Mouse (Mus musculus): Measurements from ENCODE around the gene Ppl.
A peak's percentile ranks its signal among the peaks of the same experiment; 100 is the strongest.

Ppl gene

DNA sequence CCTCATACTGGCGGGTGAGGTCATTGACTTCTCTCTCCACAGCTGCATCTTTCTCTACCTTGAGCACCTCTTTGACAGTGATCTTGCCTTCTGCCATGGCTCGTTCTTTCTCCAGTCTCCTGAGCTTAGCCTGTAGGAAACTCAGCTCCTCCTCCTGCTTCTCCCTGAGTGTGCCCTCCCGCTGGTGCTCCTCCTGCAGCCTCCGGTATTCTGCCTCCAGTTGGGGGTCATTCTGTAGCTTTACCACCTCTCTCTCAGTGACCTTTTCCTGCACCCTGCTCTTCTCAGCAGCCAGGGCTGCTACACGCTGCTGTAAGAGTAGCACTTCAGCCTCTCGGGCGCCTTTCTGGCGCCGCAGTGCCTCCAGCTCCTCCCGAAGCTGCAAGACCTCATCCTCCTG, 43.2 kb downstream of the Ppl start:
- no peak for TF ChIP-seq GATA4 (IDR thresholded peaks at IDR 0.05; ENCODE audit: insufficient replicate concordance, low read length)

GRCm38 (mm10) chr16:5086179-5086578, 46.0 kb downstream of the Ppl start:
- TF ChIP-seq GATA4 (IDR thresholded peaks at IDR 0.05; ENCODE audit: insufficient replicate concordance, low read length): no peak

- no peak for TF ChIP-seq GATA4 (IDR thresholded peaks at IDR 0.05; ENCODE audit: insufficient replicate concordance, low read length)
Measured at GRCm38 (mm10) chr16:5085196-5085595, 47.0 kb downstream of the Ppl start.

DNA sequence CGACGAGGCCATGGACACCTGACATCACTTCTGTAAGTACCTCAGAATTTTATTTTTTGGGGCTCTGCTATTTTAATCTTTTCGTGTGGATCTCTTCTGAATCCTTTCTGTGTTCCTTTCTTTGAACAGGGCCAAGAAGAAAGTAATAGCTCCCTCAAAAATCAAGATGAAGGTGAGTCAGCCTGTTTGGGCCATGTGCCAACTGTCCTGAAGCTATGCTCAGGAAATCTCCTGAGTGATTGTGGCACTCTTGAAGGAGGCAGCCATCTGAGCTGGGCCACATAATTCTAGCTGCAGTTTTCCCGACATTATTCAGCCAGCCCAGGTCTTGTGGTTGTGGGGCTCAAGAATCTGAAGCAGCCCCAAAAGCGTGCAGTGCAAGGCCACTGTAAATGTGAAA, 57.9 kb downstream of the Ppl start:
- TF ChIP-seq GATA4 (IDR thresholded peaks at IDR 0.05; ENCODE audit: insufficient replicate concordance, low read length): no peak

GRCm38 (mm10) chr16:5071974-5072373, 60.2 kb downstream of the Ppl start:
- no peak for TF ChIP-seq GATA4 (IDR thresholded peaks at IDR 0.05; ENCODE audit: insufficient replicate concordance, low read length)

DNA sequence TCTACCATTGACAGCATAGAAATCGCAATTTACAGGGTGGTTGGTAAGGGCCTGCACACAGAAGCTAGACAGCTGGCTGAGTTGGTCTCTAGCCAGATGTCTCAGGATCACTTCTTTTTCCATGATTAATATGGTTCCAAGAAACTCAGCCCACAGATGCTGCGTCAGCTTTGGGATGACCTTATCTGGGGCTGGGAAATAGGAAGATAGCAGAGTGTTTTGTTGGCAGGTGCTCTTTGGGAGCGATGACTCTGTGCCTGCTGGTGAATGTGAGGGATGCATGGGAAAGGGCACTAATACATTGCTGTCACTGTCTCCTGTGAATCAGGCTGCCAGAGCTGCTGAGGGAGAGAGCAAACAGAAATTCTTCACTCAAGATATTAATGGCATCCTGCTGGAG, 61.9 kb downstream of the Ppl start:
- no peak; the same call in 1 of the 2 replicates for TF ChIP-seq GATA4 (IDR thresholded peaks at IDR 0.05; ENCODE audit: insufficient replicate concordance, low read length)

GRCm38 (mm10) chr16:5063472-5063871, 68.7 kb downstream of the Ppl start:
- no peak for TF ChIP-seq GATA4 (IDR thresholded peaks at IDR 0.05; ENCODE audit: insufficient replicate concordance, low read length)

DNA sequence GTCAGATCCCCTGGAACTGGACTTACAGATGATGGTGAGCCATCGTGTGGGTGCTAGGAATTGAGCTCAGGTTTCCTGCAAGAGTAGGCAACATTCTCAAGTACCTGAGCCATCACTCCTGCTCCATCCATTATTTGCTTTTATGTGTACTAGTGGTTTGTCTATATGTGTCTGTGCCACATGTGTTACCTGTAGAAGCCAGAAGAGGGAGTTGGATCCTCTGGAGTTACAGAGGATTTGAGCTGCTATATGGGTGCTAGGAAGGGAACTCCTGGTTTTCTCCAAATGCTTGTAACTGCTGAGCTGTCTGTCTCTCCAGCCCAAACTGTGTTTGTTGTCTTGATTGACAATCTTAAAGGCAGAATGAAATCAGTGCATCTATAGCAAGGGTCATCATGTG, 74.1 kb downstream of the Ppl start:
- no peak for TF ChIP-seq GATA4 (IDR thresholded peaks at IDR 0.05; ENCODE audit: insufficient replicate concordance, low read length)

GRCm38 (mm10) chr16:5050251-5051110, 81.7 kb downstream of the Ppl start:
- peak; percentile 37; the same call in 1 of the 2 replicates for TF ChIP-seq GATA4 (IDR thresholded peaks at IDR 0.05; ENCODE audit: insufficient replicate concordance, low read length)

- TF ChIP-seq GATA4 (IDR thresholded peaks at IDR 0.05; ENCODE audit: insufficient replicate concordance, low read length): no peak; the same call in 1 of the 2 replicates
Measured at GRCm38 (mm10) chr16:5049774-5050234, 82.4 kb downstream of the Ppl start, which contains the start of the genes Glyr1 and Ubn1. Gene Glyr1 (minus strand): TSS chr16:5049863. Gene Ubn1 (plus strand): TSS chr16:5050057.

DNA sequence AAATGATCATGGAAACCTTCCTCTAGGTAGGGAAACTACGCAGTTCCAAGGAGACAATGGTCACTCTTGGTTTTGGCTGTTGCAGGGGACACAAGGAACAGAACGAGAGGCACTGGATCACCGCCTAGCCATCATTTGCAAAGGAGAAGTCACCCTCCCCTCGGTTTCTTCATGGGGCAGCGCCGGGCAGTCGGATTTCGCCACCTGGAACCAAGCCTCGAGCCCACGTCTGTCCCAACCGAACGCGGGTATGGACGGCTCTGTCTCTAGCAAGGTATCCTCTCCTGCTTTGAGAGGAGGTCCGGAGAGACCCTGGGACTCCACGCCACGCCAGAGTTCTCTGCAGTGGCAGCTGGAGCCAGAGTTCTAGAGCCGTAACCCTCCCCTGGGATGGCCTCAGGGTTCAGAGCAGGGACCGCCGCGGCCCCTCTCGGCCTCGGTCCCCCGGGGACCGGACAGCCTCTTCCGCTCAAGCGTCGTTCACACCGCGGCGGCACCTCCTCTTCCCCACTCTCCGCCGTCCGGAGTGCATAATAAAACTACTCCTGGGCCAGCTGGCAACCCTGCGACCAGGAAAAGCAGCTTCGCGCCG, 82.9 kb downstream of the Ppl start:
- TF ChIP-seq GATA4 (IDR thresholded peaks at IDR 0.05; ENCODE audit: insufficient replicate concordance, low read length): no peak

DNA sequence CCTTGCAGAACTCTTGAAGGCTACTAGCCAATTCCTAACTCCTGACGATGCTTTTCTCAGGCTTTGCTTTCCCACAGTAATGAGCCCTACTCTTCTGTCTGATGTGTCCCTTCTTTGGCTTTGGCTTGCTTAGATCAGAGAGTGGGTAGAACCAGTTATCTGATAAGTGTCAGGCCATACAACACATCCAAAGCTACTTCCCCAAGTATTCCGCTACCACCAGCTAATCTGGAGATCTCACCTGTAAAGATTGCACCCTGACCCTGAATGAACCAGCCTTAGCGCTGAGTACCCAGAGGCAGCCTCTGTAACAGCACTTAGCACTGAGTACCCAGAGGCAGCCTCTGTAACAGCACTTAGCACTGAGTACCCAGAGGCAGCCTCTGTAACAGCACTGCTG, 86.9 kb downstream of the Ppl start:
- no peak for TF ChIP-seq GATA4 (IDR thresholded peaks at IDR 0.05; ENCODE audit: insufficient replicate concordance, low read length)

DNA sequence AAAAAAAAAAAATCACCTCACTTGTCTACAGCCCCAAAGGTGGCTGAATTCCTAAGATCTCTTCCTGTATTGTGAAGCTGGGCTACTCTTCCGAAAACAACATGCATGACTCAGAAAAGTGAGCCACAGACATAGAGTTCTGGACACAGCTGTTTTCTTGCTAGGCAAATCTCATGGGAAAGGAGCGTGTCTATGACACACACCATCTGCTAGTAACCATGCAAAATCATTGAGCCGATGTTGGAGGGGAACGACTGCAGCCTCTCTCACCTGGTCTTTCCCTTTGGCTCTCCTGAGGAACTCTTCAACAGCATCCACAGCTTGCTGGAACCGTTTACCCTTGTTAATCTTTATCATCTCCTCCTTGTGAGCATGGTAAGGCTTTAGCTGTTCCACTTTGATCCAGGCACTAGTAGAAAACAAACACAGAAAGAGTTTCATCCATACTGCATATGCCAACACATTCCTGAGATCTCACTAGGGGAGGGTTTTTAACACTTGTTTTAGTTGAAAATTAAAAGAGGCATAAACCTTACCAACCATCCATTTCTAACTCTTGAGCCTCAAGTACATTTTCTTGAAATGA, 95.5 kb downstream of the Ppl start:
- no peak for TF ChIP-seq GATA4 (IDR thresholded peaks at IDR 0.05; ENCODE audit: insufficient replicate concordance, low read length)

All from liver, adult (tissue).